ENCODE assay signal across 19 mouse cellular contexts in the genomic region with DNA sequence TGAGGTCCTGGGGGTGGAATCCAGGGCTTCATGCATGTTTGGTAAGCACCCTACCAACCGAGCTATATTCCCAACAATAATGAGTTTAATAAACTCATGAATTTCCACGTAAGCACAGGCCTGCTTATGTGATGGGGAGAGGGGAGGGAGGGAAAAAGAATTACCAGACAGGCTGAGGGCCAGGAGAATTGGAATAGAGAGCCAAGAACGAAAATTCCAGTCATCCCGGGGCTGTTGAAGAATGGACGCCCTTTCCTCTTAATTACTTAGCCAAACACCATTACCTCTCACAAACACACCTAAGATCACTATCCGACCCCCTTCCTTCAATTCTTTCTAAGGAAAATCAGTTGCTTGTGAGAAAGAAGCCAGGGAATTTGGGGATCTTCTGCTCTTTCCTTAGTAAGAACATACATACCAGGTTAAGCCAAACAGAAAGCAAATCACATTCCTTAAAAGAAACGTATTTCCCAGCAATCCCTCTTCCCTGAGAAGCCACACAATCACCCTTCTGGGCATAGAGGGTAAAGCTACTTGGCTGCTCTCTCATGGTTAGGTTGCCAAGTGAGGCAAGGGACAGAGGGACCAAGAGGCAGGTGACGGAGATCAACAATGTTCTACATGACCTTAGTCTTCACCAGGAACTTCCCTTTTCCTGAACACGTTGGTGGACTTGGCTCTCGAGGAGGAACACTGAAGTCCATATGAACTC. TPM values are rescaled to one million over a fixed set of nuclear protein-coding genes. Genes with fewer than 3 reads are reported as not detected.
A peak's percentile ranks its signal among the peaks of the same experiment; 100 is the strongest.
DNase-seq lines count a peak whose midpoint lies in the region; ATAC-seq and TF ChIP-seq lines count a peak whose summit lies in the region.
"Had no signal": no experiment of that assay in that cellular context is flagged by ENCODE, and none has a peak within 500 bp of the region (broad histone marks: within the 10 kb centered on the region; RNA-seq: fewer than 3 reads in every experiment).

No protein-coding gene starts in this region.

- 58% methylated on average over 10 of the region's 10 CpGs for WGBS in stomach, embryonic 16.5 days
- 46% methylated on average over 10 of the region's 10 CpGs for WGBS in stomach, postnatal 0 days
- WGBS in heart, postnatal 0 days: 58% methylated on average over 10 of the region's 10 CpGs
- 88% methylated on average over 10 of the region's 10 CpGs for WGBS in forebrain, embryonic 10.5 days

- no peak; the same call in 1 of the 2 replicates for TF ChIP-seq CTCF in stomach, postnatal 0 days (IDR thresholded peaks at IDR 0.05; ENCODE audit: low read depth)
- no peak for TF ChIP-seq CTCF in heart, postnatal 0 days (IDR thresholded peaks at IDR 0.05; ENCODE audit: low read depth)

- H3K4me3 ChIP-seq in stomach, embryonic 16.5 days (replicated peaks; ENCODE audit: low read length): no peak overlapping the region
- H3K4me3 ChIP-seq in stomach, postnatal 0 days (ENCODE audit: low read depth, low read length): no peak overlapping the region
- no peak overlapping the region for H3K4me3 ChIP-seq in heart, postnatal 0 days (ENCODE audit: low read depth, low read length)
- H3K4me3 ChIP-seq in forebrain, embryonic 10.5 days: no peak overlapping the region
- H3K4me3 ChIP-seq: forebrain, embryonic 15.5 days; liver, embryonic 13.5 days; midbrain, embryonic 15.5 days; myocyte had no signal

- no peak overlapping the region for H3K9ac ChIP-seq in stomach, embryonic 16.5 days (ENCODE audit: low read length)
- H3K9ac ChIP-seq in stomach, postnatal 0 days (ENCODE audit: low read length): no peak overlapping the region
- H3K9ac ChIP-seq in heart, postnatal 0 days (replicated peaks; ENCODE audit: low read depth, low read length): no peak overlapping the region
- H3K9ac ChIP-seq: forebrain, embryonic 15.5 days; hindbrain, embryonic 14.5 days; liver, embryonic 13.5 days; lung, embryonic 14.5 days; midbrain, embryonic 15.5 days had no signal

- H3K27ac ChIP-seq in stomach, embryonic 16.5 days (ENCODE audit: low read length): peak overlapping the region; percentile 7; the same call in 1 of the 2 replicates
- H3K27ac ChIP-seq in stomach, postnatal 0 days (replicated peaks): no peak overlapping the region
- H3K27ac ChIP-seq in heart, postnatal 0 days (ENCODE audit: low read depth): peak overlapping the region; percentile 74
- no peak overlapping the region for H3K27ac ChIP-seq in forebrain, embryonic 10.5 days
- H3K27ac ChIP-seq: forebrain, embryonic 15.5 days; hindbrain, embryonic 14.5 days; liver, embryonic 13.5 days; midbrain, embryonic 15.5 days had no signal

- no peak for TF ChIP-seq EP300 in stomach, postnatal 0 days (optimal IDR thresholded peaks at IDR 0.05)
- no peak for TF ChIP-seq EP300 in heart, postnatal 0 days (IDR thresholded peaks at IDR 0.05; ENCODE audit: low read depth)

- no peak overlapping the region for H3K4me2 ChIP-seq in stomach, embryonic 16.5 days (ENCODE audit: low read depth, low read length)
- no peak overlapping the region for H3K4me2 ChIP-seq in stomach, postnatal 0 days (replicated peaks; ENCODE audit: low read depth)
- H3K4me2 ChIP-seq in heart, postnatal 0 days (ENCODE audit: low read depth, low read length): no peak overlapping the region
- H3K4me2 ChIP-seq: forebrain, embryonic 15.5 days; hindbrain, embryonic 14.5 days; liver, embryonic 13.5 days; lung, embryonic 14.5 days; midbrain, embryonic 15.5 days had no signal

- no peaks in the 10 kb centered on the region for H3K27me3 ChIP-seq in stomach, embryonic 16.5 days (ENCODE audit: control insufficient read depth, insufficient read depth, low read length)
- H3K27me3 ChIP-seq in stomach, postnatal 0 days (ENCODE audit: control insufficient read depth, insufficient read depth, low read length): no peaks in the 10 kb centered on the region
- H3K27me3 ChIP-seq in heart, postnatal 0 days (ENCODE audit: control insufficient read depth, insufficient read depth, low read length): no peaks in the 10 kb centered on the region
- peaks cover 27% of the 10 kb centered on the region for H3K27me3 ChIP-seq in forebrain, embryonic 10.5 days (ENCODE audit: poor library complexity, severe bottlenecking)
- H3K27me3 ChIP-seq: forebrain, embryonic 15.5 days; liver, embryonic 13.5 days; midbrain, embryonic 15.5 days had no signal

- no peaks in the 10 kb centered on the region for H3K9me3 ChIP-seq in stomach, embryonic 16.5 days (replicated peaks; ENCODE audit: control insufficient read depth, low read length)
- no peaks in the 10 kb centered on the region for H3K9me3 ChIP-seq in stomach, postnatal 0 days (ENCODE audit: control insufficient read depth, low read length)
- no peaks in the 10 kb centered on the region for H3K9me3 ChIP-seq in heart, postnatal 0 days (replicated peaks; ENCODE audit: control insufficient read depth, low read length)
- no peaks in the 10 kb centered on the region for H3K9me3 ChIP-seq in forebrain, embryonic 10.5 days
- H3K9me3 ChIP-seq: forebrain, embryonic 15.5 days; liver, embryonic 13.5 days; midbrain, embryonic 15.5 days had no signal

- peak; percentile 19 for DNase-seq in gastrocnemius, postnatal 25 days
- DNase-seq in gastrocnemius, postnatal 10 days: no peak
- DNase-seq in stomach, postnatal 0 days (ENCODE audit: low spot score): no peak
- DNase-seq in heart, postnatal 0 days (ENCODE audit: low spot score): no peak
- no peak for DNase-seq in forebrain, embryonic 10.5 days (ENCODE audit: extremely low spot score, low spot score)
- DNase-seq in cerebellum, adult 18-20 months: no peak
- DNase-seq: adrenal gland, adult 8-10 months; cerebellum, adult 11-12 months; cerebellum, postnatal 36 days; kidney, adult 8-10 months; kidney, postnatal 14 days; liver, embryonic 13.5 days; lung, embryonic 14.5 days; lung, postnatal 36 days had no signal

- H3K36me3 ChIP-seq in stomach, embryonic 16.5 days (ENCODE audit: control insufficient read depth, insufficient read depth, low read length): no peaks in the 10 kb centered on the region
- H3K36me3 ChIP-seq in stomach, postnatal 0 days (ENCODE audit: control insufficient read depth, insufficient read depth, low read length): no peaks in the 10 kb centered on the region
- H3K36me3 ChIP-seq in heart, postnatal 0 days (replicated peaks; ENCODE audit: control insufficient read depth, insufficient read depth, low read length): no peaks in the 10 kb centered on the region
- no peaks in the 10 kb centered on the region for H3K36me3 ChIP-seq in forebrain, embryonic 10.5 days (replicated peaks)
- H3K36me3 ChIP-seq: forebrain, embryonic 15.5 days; liver, embryonic 13.5 days; midbrain, embryonic 15.5 days had no signal

- no peak for ATAC-seq in stomach, embryonic 16.5 days (ENCODE audit: insufficient read depth, low FRiP score)
- ATAC-seq in stomach, postnatal 0 days (ENCODE audit: low FRiP score, low TSS enrichment): no peak
- no peak for ATAC-seq in heart, postnatal 0 days (ENCODE audit: insufficient read depth, low read depth)
- ATAC-seq: forebrain, embryonic 15.5 days; midbrain, embryonic 15.5 days had no signal

- H3K4me1 ChIP-seq in stomach, embryonic 16.5 days (ENCODE audit: control insufficient read depth, insufficient read depth, low read length): peaks cover 17% of the 10 kb centered on the region
- no peaks in the 10 kb centered on the region for H3K4me1 ChIP-seq in stomach, postnatal 0 days (replicated peaks; ENCODE audit: control insufficient read depth, insufficient read depth)
- H3K4me1 ChIP-seq in heart, postnatal 0 days (ENCODE audit: control insufficient read depth, insufficient read depth): peaks cover 54% of the 10 kb centered on the region
- H3K4me1 ChIP-seq in forebrain, embryonic 10.5 days: peaks cover 31% of the 10 kb centered on the region

RNA-seq across cellular contexts. Expression of gene Ablim1, which starts 48.2 kb away (rescaled TPM):
- total RNA-seq in gastrocnemius, postnatal 25 days (2021): 10 to 100 TPM; 37.6 to 41.4 TPM
- 10 to 100 TPM; 42.8 to 52.0 TPM for total RNA-seq in gastrocnemius, postnatal 10 days (2021)
- polyA plus RNA-seq in stomach, embryonic 16.5 days (2015; fragmentation: Nextera tagmentation; extraction: Ambion mirVana): 66.5 and 85.4 TPM in 2 replicates
- polyA plus RNA-seq in stomach, postnatal 0 days (2015; fragmentation: Nextera tagmentation; extraction: Ambion mirVana): 61.8 and 62.0 TPM in 2 replicates
- total RNA-seq in heart, postnatal 0 days (2014; rRNA removed; ENCODE audit: low replicate concordance): 169 and 235 TPM in 2 replicates
- polyA plus RNA-seq in heart, postnatal 0 days (2015; fragmentation: Nextera tagmentation; extraction: Ambion mirVana): 82.6 and 106 TPM in 2 replicates
- polyA plus RNA-seq in forebrain, embryonic 10.5 days (2016; fragmentation: Nextera tagmentation; extraction: Ambion mirVana): 20.5 and 21.0 TPM in 2 replicates

Comparison
In these comparisons a context has a peak if more than half of its experiments do, and no peak if none do; other contexts are left out.
1. H3K27ac ChIP-seq: peak in stomach, embryonic 16.5 days (single experiment) and heart, postnatal 0 days (single experiment); none in stomach, postnatal 0 days (single experiment) and forebrain, embryonic 10.5 days (single experiment).